Mouse (Mus musculus) erythroid progenitor cell, adult 5-6 weeks (primary cell): ENCODE data around the gene Uqcr11. TPM values are rescaled to one million over a fixed set of nuclear protein-coding genes. Genes with fewer than 3 reads are reported as not detected.
A peak's percentile ranks its signal among the peaks of the same experiment; 100 is the strongest.

Experiments used
- ATAC-seq: replicated peaks from 2 replicates; pipeline ENCODE4 v1.8.0; 2016; ENCODE audit warnings: moderate number of reproducible peaks, mild to moderate bottlenecking, moderate TSS enrichment, inconsistent platforms; ENCODE audit not compliant: poor library complexity, low FRiP score, severe bottlenecking
- total RNA-seq, 2 experiments: library from RNA; stranded (forward) in 1 of 2; stranded (reverse) in 1 of 2; fragments of 150-400 nt in 1 of 2; fragments of 186-747, 209-891 nt in 1 of 2; gene quantifications; 2 replicates each; pipeline versions ENCODE4 v1.2.3 to v1.2.4; 2015 to 2017; ENCODE audit warnings: low replicate concordance in 2 of 2

The Uqcr11 gene
- total RNA-seq, 2 experiments from 2014 or later = 65.8 to 67.9 TPM

DNA sequence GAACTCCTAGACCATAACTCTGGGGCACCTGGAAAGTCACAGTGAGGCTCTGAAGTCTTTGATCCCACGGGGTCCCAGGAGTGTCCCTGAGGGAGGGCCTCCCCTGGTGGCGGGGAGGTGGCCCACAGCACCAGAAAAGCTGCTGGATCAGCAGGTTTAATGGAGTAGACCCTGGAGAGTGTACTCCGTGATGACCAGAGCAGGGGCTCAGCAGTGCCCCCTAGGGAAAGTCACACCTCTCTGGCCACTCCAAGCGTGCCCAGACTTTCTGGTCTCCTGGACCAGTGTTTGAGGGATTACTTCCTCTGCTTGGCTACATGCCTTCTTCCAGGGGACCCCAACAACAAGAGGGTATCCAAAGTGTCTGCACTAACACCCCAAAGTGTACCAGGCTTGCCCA is 23.2 kb downstream of the Uqcr11 start:
- ATAC-seq = no peak

DNA sequence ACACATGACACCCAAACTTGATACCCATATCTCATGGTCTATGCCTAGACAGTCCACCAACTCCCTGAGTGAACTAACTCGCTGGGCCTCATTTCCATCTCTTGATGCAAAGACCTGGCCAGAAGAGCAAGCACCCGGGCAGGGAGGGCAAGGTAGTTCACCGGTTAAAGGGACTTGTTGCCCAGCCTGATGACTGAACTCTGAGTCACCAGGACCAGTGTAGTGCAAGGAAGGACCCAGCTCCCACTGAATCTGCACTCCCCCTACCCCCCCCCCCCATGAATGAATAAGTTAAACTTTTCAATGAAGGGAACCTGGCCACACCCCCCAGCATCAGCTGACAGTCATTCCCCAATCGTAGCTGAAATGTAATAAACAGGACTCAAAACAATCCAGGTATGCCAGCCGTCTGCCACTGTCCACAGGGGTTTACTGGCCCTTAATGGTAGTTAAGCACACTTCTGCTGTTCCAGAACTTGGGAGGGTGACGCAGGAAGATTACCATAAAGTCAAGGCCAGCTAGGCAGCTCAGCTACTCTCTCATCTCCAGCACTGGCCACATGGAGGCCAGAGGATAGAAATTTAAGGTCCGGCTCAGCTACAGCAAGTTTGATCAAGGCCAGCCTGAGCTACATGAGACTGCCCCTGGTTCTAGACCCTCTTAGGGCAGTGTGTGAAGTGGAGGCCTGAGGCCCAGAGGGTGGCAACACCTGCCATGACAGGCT is 23.8 kb downstream of the Uqcr11 start:
- ATAC-seq = no peak

DNA sequence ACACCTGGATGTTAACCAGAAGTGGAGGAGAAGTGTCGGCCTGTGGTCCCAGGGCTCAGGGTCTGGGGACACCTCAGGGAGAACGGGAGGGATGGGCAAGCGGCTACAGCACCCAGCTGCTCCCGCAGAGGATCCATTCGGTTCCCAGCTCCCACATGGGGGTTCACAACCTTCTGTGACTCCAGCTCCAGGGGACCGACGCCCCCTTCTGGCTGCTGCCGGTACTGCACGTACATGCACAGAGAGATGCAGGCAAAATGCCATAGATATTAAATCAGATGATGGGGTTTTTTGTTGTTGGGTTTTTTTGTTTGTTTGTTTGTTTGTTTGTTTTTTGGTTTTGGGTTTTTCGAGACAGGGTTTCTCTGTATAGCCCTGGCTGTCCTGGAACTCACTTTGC is 28.9 kb downstream of the Uqcr11 start:
- no peak for ATAC-seq

DNA sequence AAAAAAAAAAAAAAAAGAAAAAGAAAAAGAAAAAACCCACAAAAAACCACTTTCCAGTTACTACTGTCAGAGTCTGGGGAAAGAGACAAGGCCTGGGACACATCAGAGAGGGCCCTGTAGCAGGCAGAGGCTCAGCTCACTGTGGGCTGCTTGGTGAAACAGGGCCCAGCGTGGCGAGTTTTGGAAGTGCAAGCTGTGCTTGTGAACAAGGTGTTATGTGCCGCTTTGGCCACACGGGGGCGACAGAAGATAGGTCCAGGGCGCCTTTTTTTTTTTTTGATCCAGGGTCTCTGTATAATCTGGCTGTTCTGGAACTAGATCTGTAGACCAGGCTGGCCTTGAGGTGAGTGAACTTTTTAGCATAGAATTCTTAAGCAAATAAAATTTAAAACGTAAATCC is 30.5 kb downstream of the Uqcr11 start:
- ATAC-seq = peak; percentile 90

DNA sequence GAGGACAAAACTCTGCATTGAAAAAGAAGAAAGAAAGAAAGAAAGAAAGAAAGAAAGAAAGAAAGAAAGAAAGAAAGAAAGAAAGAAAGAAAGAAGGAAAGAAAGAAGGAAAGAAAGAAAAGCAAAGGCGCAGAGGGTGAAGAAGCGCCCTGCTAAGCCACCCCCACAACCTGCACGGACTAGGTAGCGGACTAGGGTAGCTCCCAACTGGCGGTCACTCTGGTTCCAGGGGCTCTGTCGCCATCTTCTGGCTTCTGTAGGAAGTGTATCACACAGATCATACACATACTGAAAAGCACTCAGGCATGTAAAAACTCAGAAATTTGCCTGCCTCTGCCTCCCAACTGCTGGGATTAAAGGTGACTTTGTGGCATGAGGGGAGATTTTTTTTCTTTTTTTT is 32.6 kb downstream of the Uqcr11 start:
- ATAC-seq = peak; percentile 72

DNA sequence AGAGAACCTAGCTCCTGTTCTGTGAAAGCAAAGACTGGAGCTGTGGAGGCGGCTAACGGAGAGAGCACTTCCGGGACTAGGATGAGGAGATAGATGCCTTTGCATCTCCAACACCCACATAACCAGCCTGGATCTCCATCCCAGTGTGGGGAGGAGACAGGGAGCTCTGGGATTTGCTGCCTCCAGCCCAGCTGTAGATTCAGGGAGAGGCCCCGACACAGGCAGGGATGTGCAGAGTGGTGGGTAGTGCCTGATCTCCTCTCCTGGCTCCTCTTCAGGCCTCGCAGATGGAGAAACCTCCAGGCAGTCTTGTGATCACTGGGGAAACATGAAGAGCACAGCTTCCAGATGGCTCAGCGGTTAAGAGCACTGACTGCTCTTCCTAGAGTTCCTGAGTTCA is 33.9 kb downstream of the Uqcr11 start:
- ATAC-seq = no peak

DNA sequence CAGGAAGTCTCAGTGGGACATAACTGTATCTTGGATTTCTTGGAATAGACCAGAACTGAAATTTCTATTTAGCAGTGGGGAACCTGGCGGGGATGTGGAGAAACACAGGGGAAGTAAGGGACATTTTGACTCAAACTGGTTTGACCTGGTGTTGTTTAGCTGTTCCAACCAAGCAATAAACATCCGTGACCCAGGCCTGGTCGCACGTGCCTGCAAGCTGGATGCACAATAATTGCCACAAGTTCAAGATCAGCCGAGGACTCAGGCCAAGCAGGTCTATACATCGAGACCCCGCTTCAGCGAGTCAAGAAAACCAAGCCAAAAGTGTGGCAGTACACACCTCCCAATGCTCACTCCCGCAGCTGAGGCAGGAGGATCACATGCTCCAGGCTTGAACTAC is 34.6 kb downstream of the Uqcr11 start:
- ATAC-seq = no peak

DNA sequence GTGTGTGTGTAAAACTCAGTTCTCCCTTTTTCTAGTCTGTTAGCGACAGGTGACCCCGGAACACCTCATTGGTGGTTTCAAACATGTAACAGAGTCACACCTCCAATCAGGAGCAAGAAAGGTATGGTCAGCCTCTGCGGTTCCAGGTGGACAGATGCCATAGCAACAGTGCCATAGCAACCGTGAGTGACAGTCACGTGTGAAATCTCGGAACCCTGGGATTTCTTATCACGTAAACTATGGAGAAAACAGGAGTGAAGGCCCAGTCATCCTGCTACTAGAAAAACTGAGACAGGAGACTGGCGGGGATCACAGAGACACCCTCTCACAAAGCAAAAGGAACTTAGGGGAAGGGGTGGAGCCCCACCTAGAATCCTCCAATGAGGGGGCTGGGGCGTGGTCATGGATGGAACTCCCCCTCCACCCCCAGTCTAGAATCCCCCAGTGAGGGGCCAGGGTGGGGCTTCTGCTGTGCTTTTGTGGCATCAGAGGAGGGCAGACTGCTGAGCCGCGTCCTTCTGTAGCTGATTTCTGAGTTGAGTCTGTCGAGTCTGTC is 35.1 kb downstream of the Uqcr11 start:
- no peak for ATAC-seq

DNA sequence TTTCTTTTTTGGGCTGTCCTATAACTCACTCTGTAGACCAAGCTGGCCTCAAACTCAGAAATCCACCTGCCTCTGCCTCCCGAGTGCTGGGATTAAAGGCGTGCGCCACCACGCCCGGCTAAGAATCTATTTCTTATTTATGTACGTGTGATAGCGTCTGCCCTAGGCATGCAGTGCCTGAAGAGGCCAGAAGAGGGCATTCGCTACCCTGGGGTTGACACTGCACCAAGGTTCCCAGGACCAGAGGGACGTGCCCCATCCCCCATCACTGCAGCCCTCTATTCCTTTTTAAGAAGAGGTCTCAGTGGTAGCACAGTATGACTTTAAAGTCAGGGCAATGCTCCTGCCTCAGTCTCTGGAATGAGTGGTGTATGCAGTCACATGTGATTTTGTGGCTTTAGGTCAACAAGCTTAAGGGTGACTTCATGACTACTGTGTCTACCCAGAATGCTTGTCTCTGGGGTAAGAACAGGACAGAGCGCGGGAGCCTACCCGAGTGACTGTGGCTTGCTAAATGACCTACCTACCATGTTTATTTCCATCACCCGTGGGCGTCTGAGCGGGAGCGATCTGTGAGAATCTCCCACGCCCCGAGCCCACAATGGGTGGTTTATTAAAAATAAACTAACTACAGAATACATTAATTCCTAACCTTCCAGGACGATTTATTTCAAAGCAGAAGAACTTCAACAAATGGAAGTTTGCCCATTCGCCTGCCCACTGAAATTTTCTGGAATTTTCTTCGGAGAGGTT is 36.5 kb downstream of the Uqcr11 start:
- ATAC-seq = no peak

DNA sequence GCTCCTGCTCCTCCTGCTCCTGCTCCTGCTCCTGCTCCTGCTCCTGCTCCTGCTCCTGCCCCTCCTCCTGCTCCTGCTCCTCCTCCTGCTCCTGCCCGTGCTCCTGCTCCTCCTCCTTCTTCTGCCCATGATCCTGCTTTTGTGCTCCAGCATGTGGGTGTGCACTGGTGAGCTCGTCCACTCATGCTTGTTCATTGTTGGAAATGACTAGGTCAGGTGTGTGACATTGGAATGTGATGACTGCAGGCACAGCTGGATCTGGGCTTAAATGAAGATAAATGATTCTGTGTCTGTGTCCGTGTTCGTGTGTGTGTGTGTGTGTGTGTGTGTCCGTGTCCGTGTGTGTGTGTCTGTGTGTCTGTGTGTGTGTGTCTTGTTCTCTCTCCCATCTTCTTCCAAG is 38.2 kb downstream of the Uqcr11 start:
- ATAC-seq = no peak

DNA sequence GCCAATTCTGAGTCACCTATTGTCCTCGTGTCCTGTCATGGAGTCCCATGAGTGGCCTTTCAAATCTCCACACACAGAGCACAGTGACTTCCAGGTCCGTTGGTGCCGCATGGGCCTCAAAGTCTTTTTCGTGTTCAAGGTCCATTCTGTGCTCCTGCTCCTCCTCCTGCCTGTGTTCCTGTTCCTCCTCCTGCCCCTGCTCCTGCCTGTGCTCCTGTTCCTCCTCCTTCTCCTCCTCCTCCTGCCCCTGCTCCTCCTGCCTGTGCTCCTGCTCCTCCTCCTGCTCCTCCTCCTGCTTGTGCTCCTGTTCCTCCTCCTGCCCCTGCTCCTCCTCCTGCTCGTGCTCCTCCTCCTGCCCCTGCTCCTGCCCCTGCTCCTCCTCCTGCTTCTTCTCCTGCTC is 38.7 kb downstream of the Uqcr11 start:
- no peak for ATAC-seq

DNA sequence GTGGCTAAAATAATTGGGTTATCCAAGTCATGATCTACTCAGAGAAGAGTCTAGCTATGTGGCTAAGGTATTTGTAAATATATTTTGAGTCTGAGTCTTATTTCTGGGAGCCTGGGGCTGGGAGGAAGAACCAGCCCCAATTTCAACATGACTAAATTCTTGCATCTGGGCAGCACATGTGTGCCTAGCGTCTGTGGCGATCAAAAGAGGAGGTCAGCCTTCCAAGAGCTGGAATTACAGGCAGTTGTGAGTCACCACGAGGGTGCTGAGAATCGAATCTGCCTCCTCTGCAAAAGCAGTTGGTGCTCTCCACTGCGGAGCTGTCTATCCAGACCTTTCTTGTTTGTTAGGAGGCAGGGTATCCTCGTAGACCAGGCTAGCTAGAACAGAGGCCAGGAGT is 40.9 kb downstream of the Uqcr11 start:
- no peak for ATAC-seq

DNA sequence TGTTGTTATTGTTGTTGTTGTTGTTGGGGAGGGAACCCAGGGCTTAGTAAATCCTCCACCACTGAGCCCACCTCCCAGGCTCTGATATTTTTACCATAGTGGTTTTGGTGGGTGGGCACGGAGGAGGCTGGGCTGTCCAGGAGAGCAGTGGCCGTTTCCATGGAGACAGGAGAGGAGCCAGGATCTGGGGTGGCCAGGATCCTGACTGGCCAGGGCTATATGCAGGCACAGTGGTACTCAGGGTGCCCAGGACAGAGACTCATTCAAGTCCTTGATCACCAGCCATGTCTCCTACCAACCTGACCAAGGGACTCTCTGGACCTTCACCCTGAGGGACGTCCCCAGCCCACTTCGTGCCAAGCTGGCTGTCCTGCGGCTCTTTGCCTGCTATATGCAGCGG is 42.9 kb downstream of the Uqcr11 start:
- no peak for ATAC-seq

DNA sequence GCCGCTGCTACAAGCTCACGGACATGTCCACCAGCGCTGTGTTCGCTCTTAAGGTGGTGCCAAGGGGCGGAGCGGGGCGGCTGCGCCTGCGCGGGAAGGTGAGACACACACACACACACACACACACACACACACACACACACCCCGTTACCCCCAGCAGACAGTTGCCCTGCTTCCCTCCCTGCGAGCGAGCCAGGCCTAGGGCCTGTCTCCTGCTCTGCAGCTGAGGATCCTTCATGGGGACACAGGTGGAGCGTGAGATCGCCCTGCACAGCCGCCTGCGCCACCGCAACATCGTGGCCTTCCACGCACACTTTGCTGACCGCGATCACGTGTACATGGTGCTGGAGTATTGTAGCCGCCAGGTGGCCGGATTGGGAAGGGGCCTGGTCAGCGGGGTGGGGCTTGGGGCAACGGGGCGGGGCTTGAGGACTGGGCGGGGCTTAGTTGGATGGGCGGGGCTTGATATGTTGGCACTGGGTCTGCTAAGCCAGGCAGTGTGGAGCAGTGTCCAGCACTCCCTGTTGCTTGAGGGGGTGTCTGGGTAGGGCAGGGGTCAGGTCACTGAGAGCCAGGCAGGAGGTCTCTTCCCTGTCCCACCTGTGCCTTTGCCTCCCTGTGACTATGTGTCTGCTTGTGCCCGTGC is 48.5 kb downstream of the Uqcr11 start:
- no peak for ATAC-seq

DNA sequence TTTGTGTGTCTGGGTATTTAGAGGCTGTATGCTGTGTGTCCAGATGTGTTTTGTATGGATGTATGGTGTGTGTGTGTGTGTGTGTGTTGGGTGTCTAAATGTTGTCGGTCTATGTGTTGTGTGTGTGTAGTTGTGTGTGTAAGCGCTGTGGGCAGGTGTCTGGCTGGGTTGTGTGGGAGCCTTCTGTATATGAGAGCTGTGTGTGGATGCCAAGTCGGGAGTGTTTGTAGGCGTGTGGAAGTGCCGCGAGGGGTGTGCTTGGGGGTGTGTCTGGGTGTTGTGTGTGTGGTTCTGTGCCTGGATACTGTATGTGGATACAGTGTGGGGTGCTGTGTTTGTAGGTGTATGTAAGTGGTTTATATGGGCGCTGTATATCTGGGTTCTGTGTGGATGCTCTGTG is 49.3 kb downstream of the Uqcr11 start:
- ATAC-seq = no peak

DNA sequence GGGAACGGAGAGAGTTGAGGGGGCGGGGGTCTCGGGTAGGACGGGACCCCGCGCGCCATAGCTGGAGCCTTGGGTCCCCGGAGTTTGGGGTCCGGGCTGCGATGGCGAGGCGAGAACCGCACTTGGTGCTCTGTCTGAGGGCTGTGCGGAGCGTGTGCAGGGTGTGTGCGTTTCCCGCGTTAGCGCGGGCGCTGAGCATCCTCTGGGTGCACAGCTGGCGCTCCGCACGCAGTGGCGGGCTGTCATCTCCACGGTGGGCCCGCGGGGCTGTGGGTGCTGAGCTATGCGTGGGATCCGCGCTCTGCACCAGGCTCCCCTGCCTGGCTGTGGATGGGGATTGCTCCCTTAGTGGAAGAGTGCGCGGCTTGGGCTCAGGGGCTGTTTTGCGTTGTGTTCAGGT is 49.9 kb downstream of the Uqcr11 start:
- ATAC-seq = no peak

DNA sequence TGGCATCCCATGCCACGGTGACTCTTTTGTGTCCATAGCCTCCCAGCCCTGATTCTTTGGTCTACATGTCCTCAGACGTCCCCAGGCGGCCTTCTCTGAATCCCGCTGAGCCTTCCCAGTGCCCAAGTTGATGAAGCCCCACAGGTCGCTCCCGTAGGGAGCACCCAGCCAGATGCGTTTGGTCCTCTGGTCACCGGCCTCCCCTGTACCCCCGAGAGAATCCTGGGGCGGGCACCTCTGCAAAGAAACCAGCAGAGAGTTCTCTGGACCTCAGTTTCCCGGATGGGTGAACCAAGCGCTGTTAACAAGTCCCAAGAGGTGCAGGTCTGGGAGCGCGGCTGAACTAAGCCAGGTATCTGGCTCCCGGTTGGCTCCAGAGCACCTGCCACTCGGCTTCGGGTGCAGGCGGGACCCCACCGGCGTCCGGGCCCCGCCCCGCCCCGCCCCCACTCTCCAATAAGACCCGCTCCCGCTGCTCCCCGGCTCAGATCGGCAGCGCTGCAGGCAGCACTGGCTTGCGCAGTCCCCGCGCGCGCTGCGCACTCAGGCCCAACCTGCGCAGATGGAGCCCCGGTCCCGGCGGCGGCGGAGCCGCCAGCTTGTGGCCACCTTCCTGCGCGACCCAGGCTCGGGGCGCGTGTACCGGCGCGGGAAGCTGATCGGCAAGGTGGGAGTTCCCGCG is 50.5 kb downstream of the Uqcr11 start, which contains the start of gene Plk5:
Gene Plk5, plus strand, starts transcription at position 459 of the 682 bp plus-strand sequence.
- ATAC-seq = no peak

DNA sequence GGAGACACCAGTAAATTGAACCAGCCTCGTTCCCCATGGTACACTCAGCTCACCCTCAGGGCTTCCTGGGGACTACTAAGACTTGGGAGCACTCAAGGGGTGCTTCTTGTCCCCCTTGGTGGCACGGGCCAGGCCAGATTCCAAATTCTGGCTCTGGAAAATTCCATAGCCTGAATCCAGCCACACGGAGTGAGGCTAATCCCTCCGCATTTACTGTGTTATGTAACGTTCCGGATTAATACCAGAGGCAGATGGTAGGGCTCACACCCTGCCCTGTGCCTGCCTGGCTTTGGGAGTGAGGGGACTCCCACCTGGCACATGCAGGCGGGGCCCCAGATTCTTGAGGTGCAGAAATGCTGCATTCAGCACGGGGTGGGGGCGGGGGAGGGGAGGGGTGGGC is 51.2 kb downstream of the Uqcr11 start:
- no peak for ATAC-seq
